Mouse (Mus musculus): ENCODE measurements around the gene Slc6a20b. TPM values are rescaled to one million over a fixed set of nuclear protein-coding genes. Genes with fewer than 3 reads are reported as not detected.

The Slc6a20b gene
- polyA plus RNA-seq, 1 experiment from 2014 or later, result 0.22 TPM

- no peaks in the 10 kb centered on the region for H3K9me3 ChIP-seq (replicated peaks)
- H3K36me3 ChIP-seq (ENCODE audit: poor library complexity, severe bottlenecking), result peaks cover 70% of the 10 kb centered on the region
- H3K4me2 ChIP-seq, result no peak overlapping the region
- WGBS, result 2% methylated on average over 3 of the region's 3 CpGs
- no peak for ATAC-seq
- H3K4me3 ChIP-seq, result no peak overlapping the region
- no peak overlapping the region for H3K9ac ChIP-seq
- H3K27me3 ChIP-seq, result no peaks in the 10 kb centered on the region
- peaks cover 8% of the 10 kb centered on the region for H3K4me1 ChIP-seq
- H3K27ac ChIP-seq, result no peak overlapping the region
Observed at GRCm38 (mm10) chr9:123554599-123554998, 77.8 kb downstream of the Slc6a20b start.

Other genes starting within 250 kb of the Slc6a20b start
- gene Limd1, start 153.9 kb downstream of the Slc6a20b start, polyA plus RNA-seq (2015; fragmentation: Nextera tagmentation; extraction: Ambion mirVana), result 28.0 and 31.5 TPM in 2 replicates
- 41.0 and 43.6 TPM in 2 replicates for gene Sacm1l, start 102.8 kb downstream of the Slc6a20b start, polyA plus RNA-seq (2015; fragmentation: Nextera tagmentation; extraction: Ambion mirVana)
- gene Ccr9, start 45.9 kb upstream of the Slc6a20b start, polyA plus RNA-seq (2015; fragmentation: Nextera tagmentation; extraction: Ambion mirVana), result 0.09 and 0.17 TPM in 2 replicates
- gene Slc6a20a, start 46.3 kb upstream of the Slc6a20b start, polyA plus RNA-seq (2015; fragmentation: Nextera tagmentation; extraction: Ambion mirVana), result 0.77 and 1.0 TPM in 2 replicates
- gene Lztfl1, start 85.1 kb upstream of the Slc6a20b start, polyA plus RNA-seq (2015; fragmentation: Nextera tagmentation; extraction: Ambion mirVana), result 50.8 and 52.7 TPM in 2 replicates
- gene Cxcr6, start 173.9 kb upstream of the Slc6a20b start, polyA plus RNA-seq (2015; fragmentation: Nextera tagmentation; extraction: Ambion mirVana), result 0.08 and 0.18 TPM in 2 replicates
- 10.9 and 12.0 TPM in 2 replicates for gene Fyco1, start 219.3 kb upstream of the Slc6a20b start, polyA plus RNA-seq (2015; fragmentation: Nextera tagmentation; extraction: Ambion mirVana)
- 0.10 TPM in 2 replicates for gene Xcr1, start 229.5 kb upstream of the Slc6a20b start, polyA plus RNA-seq (2015; fragmentation: Nextera tagmentation; extraction: Ambion mirVana)

Measured in forebrain, embryonic 13.5 days (tissue).